Mouse (Mus musculus) left cerebral cortex, adult 2 months (tissue): ENCODE data around the gene Arnt. TPM values are rescaled to one million over a fixed set of nuclear protein-coding genes. Genes with fewer than 3 reads are reported as not detected.
"Not testable (repeated sequence)": the region's sequence is repeated elsewhere in the genome, so short reads cannot be mapped to it uniquely, and the experiment has no call there.

Experiments
- DNase-seq, 2 experiments: peaks; one replicate each; pipeline ENCODE4 v3.0.0; 2021 to 2022; ENCODE audit warnings: low spot score in 2 of 2, mixed read lengths in 1 of 2; ENCODE audit errors: extremely low spot score in 1 of 2
- H3K27ac ChIP-seq: fragments of 200-600 bp; 2 replicates; pipeline ENCODE4 v1.8.1; 2022
- H3K4me3 ChIP-seq: fragments of 200-600 bp; 2 replicates; pipeline ENCODE4 v1.8.1; 2022
- CTCF ChIP-seq: fragments of 200-600 bp; IDR thresholded peaks from 2 replicates; pipeline ENCODE4 v1.8.1; 2022; ENCODE audit warnings: antibody characterized with exemption, mild to moderate bottlenecking, moderate library complexity
- intact Hi-C: fragments of 180-260 bp; cut with DNase I; formaldehyde crosslinking; loops from one replicate; pipeline ENCODE4 v1.15.1; 2025
- total RNA-seq, 2 experiments: library from RNA; stranded (reverse); gene quantifications; 2 replicates each; pipeline ENCODE4 v1.2.3; 2021

Arnt gene
- total RNA-seq, 2 experiments from 2014 or later: 39.1 to 43.3 TPM

DNA sequence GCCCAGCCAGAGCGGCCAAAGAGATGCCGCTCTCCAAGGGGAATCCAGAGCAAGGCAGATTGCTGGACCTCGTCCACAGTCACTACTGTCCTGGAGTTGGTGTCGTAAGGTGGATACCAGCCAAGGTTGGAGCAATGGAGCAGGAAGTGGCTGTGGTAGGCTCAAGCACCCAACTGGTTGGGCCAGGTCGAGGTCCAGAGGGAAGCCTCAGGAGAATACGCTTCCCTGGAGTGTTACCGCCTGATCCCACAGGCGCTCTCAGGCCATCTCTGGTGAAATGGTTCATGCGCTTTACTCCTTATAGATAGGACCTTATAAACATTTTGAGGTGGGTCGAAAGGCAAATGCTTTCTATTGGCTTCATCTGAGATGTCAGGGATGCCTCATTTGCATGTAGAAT lies 104.7 kb downstream of the Arnt start:
- intact Hi-C loops: no loop called here
- H3K4me3 ChIP-seq: no peak overlapping the region
- no peak for TF ChIP-seq CTCF

GRCm38 (mm10) chr3:95539837-95540236 lies 105.6 kb downstream of the Arnt start:
- Histone ChIP-seq H3K27ac (no peak overlapping the region), H3K4me3 (no peak overlapping the region)
- intact Hi-C loops: loop anchor here (10.0 kb wide), 1 partner anchor 125 kb away; no protein-coding TSS in a partner anchor
- no peak for DNase-seq
- TF ChIP-seq CTCF: no peak

More for the DNA sequence above, 104.7 kb downstream of the Arnt start:
- no peak for DNase-seq
- no peak overlapping the region for H3K27ac ChIP-seq

- H3K4me3 ChIP-seq, DNase-seq, H3K27ac ChIP-seq: not testable (repeated sequence)
- intact Hi-C loops: loop anchor here (10.0 kb wide), 1 partner anchor 126 kb away; no protein-coding TSS in a partner anchor
These were observed 107.0 kb downstream of the Arnt start for GRCm38 (mm10) chr3:95541186-95541585.

- DNase-seq: no peak
- no peak overlapping the region for H3K4me3 ChIP-seq
- TF ChIP-seq CTCF: no peak
- intact Hi-C loops: loop anchor here (10.0 kb wide), 1 partner anchor 127 kb away; no protein-coding TSS in a partner anchor
- H3K27ac ChIP-seq: no peak overlapping the region
These were observed 108.0 kb downstream of the Arnt start for GRCm38 (mm10) chr3:95542171-95542570.

GRCm38 (mm10) chr3:95542981-95543380 lies 108.8 kb downstream of the Arnt start:
- no peak for DNase-seq
- H3K27ac ChIP-seq: no peak overlapping the region
- H3K4me3 ChIP-seq: no peak overlapping the region
- intact Hi-C loops: loop anchor here (10.0 kb wide), 1 partner anchor 128 kb away; no protein-coding TSS in a partner anchor
- TF ChIP-seq CTCF: no peak

Other genes starting within 250 kb of the Arnt start
- 10 to 100 TPM; 10.9 to 11.8 TPM for gene Gabpb2, start 216.5 kb upstream of the Arnt start, total RNA-seq
- gene Cdc42se1, start 205.7 kb upstream of the Arnt start, total RNA-seq: 10 to 100 TPM; 67.5 to 70.3 TPM
- 100 to 1,000 TPM; 272 to 277 TPM for gene Mllt11, start 202.2 kb upstream of the Arnt start, total RNA-seq
- under 1 TPM; 0.20 to 0.61 TPM for gene Gm128, start 192.8 kb upstream of the Arnt start, total RNA-seq
- gene Bnipl, start 183.2 kb upstream of the Arnt start, total RNA-seq: under 1 TPM; 0.61 to 0.87 TPM
- gene Mindy1, start 153.0 kb upstream of the Arnt start, total RNA-seq: 10 to 100 TPM; 19.9 to 21.5 TPM
- gene Prune1, start 152.3 kb upstream of the Arnt start, total RNA-seq: 10 to 100 TPM; 22.1 to 23.5 TPM
- under 1 TPM; 0.61 to 1.00 TPM for gene Anxa9, start 127.2 kb upstream of the Arnt start, total RNA-seq
- 10 to 100 TPM; 37.4 to 42.2 TPM for gene Cers2, start 119.6 kb upstream of the Arnt start, total RNA-seq
- gene Setdb1, start 77.2 kb upstream of the Arnt start, total RNA-seq: 10 to 100 TPM; 35.7 to 37.2 TPM
- not detected for gene 4930558C23Rik, start 31.5 kb upstream of the Arnt start, total RNA-seq
- gene Ctsk, start 64.9 kb downstream of the Arnt start, total RNA-seq: 1 to 10 TPM; 4.3 to 5.5 TPM
- gene Ctss, start 92.4 kb downstream of the Arnt start, total RNA-seq: 10 to 100 TPM; 55.2 to 56.9 TPM
- not detected for gene Hormad1, start 125.3 kb downstream of the Arnt start, total RNA-seq
- 10 to 100 TPM; 17.2 to 19.9 TPM for gene Golph3l, start 154.5 kb downstream of the Arnt start, total RNA-seq
- 100 to 1,000 TPM; 349 to 358 TPM for gene Ensa, start 190.6 kb downstream of the Arnt start, total RNA-seq
- gene Mcl1, start 224.4 kb downstream of the Arnt start, total RNA-seq: 10 to 100 TPM; 52.7 to 60.9 TPM